Mouse (Mus musculus) MEL (cell line): ENCODE results near the gene Oca2. TPM values are rescaled to one million over a fixed set of nuclear protein-coding genes. Genes with fewer than 3 reads are reported as not detected.

Source experiments
- DNase-seq: peaks from one replicate; pipeline ENCODE4 v3.0.0; 2011; ENCODE audit warnings: low read depth, low spot score
- H3K27ac ChIP-seq: 2 replicates; pipeline ENCODE4 v1.5.1; 2012; ENCODE audit warnings: low read depth, mild to moderate bottlenecking, control low read depth, low read length, moderate library complexity; ENCODE audit not compliant: control insufficient read depth
- H3K27me3 ChIP-seq, 2 experiments: fragments of 150-350 bp in 1 of 2; sonication (generic) in 1 of 2; 2 replicates each; pipeline ENCODE4 v1.6.1; 2012; ENCODE audit warnings: low read length in 2 of 2, mild to moderate bottlenecking in 2 of 2, improper control_type of control experiment in 1 of 2, moderate library complexity in 1 of 2; ENCODE audit not compliant: insufficient read depth in 2 of 2, control insufficient read depth in 1 of 2
- H3K36me3 ChIP-seq, 2 experiments: 2 replicates each; pipeline ENCODE4 v1.6.1; 2012 to 2014; ENCODE audit warnings: low read length in 2 of 2, improper control_type of control experiment in 1 of 2, inconsistent platforms in 1 of 2, mild to moderate bottlenecking in 1 of 2; ENCODE audit not compliant: insufficient read depth in 2 of 2, control insufficient read depth in 1 of 2
- H3K4me1 ChIP-seq, 2 experiments: fragments of 150-350 bp in 1 of 2; sonication (generic) in 1 of 2; 2 replicates each; pipeline ENCODE4 v1.6.1; 2012; ENCODE audit warnings: low read length in 2 of 2, improper control_type of control experiment in 1 of 2, mild to moderate bottlenecking in 1 of 2; ENCODE audit not compliant: insufficient read depth in 2 of 2, control insufficient read depth in 1 of 2
- H3K4me3 ChIP-seq, 2 experiments: fragments of 150-350 bp in 1 of 2; sonication (generic) in 1 of 2; 2 replicates each; pipeline ENCODE4 v1.5.1; 2012; ENCODE audit warnings: low read depth in 2 of 2, low read length in 2 of 2, mild to moderate bottlenecking in 2 of 2, moderate library complexity in 2 of 2, control low read depth in 1 of 2, improper control_type of control experiment in 1 of 2; ENCODE audit not compliant: control insufficient read depth in 1 of 2, insufficient read depth in 1 of 2
- H3K79me2 ChIP-seq: 2 replicates; pipeline ENCODE4 v1.6.1; 2012; ENCODE audit warnings: mild to moderate bottlenecking, low read length, moderate library complexity; ENCODE audit not compliant: control insufficient read depth, poor library complexity, insufficient read depth
- H3K9ac ChIP-seq: 2 replicates; pipeline ENCODE4 v1.6.1; 2012; ENCODE audit warnings: low read depth, mild to moderate bottlenecking, control low read depth, low read length, moderate library complexity; ENCODE audit not compliant: control insufficient read depth, poor library complexity, severe bottlenecking
- H3K9me3 ChIP-seq: fragments of 150-350 bp; sonication (generic); replicated peaks from 2 replicates; pipeline ENCODE4 v1.6.1; 2012; ENCODE audit warnings: mild to moderate bottlenecking, low read length, improper control_type of control experiment, moderate library complexity; ENCODE audit not compliant: insufficient read depth
- BHLHE40 ChIP-seq: IDR thresholded peaks from 2 replicates; pipeline ENCODE4 v1.6.1; 2012; ENCODE audit warnings: low read depth, mild to moderate bottlenecking, inconsistent platforms, low read length, improper control_type of control experiment, borderline replicate concordance
- CHD2 ChIP-seq: IDR thresholded peaks from 2 replicates; pipeline ENCODE4 v1.6.1; 2011; ENCODE audit warnings: low read length, improper control_type of control experiment
- CTCF ChIP-seq, 3 experiments: IDR thresholded peaks in 2 of 3; conservative IDR thresholded peaks in 1 of 3; 2 replicates each; pipeline ENCODE4 v1.5.1; 2011 to 2012; ENCODE audit warnings: low read length in 3 of 3, low read depth in 2 of 3, mild to moderate bottlenecking in 2 of 3, improper control_type of control experiment in 1 of 3, inconsistent platforms in 1 of 3, mixed read lengths in 1 of 3, moderate library complexity in 1 of 3; ENCODE audit not compliant: control insufficient read depth in 1 of 3, insufficient read depth in 1 of 3, poor library complexity in 1 of 3, severe bottlenecking in 1 of 3
- ELF1 ChIP-seq: IDR thresholded peaks from 2 replicates; pipeline ENCODE4 v1.6.1; 2014; ENCODE audit warnings: low read depth, mild to moderate bottlenecking, inconsistent platforms, low read length, improper control_type of control experiment, moderate library complexity
- ETS1 ChIP-seq: IDR thresholded peaks from 2 replicates; pipeline ENCODE4 v1.6.1; 2012; ENCODE audit warnings: low read depth, mild to moderate bottlenecking, inconsistent platforms, low read length, improper control_type of control experiment, moderate library complexity
- GATA1 ChIP-seq: IDR thresholded peaks from 2 replicates; pipeline ENCODE4 v1.6.1; 2011; ENCODE audit warnings: low read depth, low read length, improper control_type of control experiment
- HCFC1 ChIP-seq: IDR thresholded peaks from 2 replicates; pipeline ENCODE4 v1.6.1; 2012; ENCODE audit warnings: low read depth, mild to moderate bottlenecking, inconsistent platforms, low read length, improper control_type of control experiment, moderate library complexity
- JUND ChIP-seq: IDR thresholded peaks from 2 replicates; pipeline ENCODE4 v1.6.1; 2011; ENCODE audit warnings: low read depth, mild to moderate bottlenecking, improper control_type of control experiment, low read length
- KAT2A ChIP-seq: conservative IDR thresholded peaks from 2 replicates; pipeline ENCODE4 v1.6.1; 2012; ENCODE audit warnings: low read depth, low read length, improper control_type of control experiment, inconsistent platforms
- MAX ChIP-seq: IDR thresholded peaks from 2 replicates; pipeline ENCODE4 v1.6.1; 2011; ENCODE audit warnings: low read length, improper control_type of control experiment
- MAZ ChIP-seq: IDR thresholded peaks from 2 replicates; pipeline ENCODE4 v1.6.1; 2012; ENCODE audit warnings: low read depth, mild to moderate bottlenecking, inconsistent platforms, low read length, improper control_type of control experiment
- MXI1 ChIP-seq: IDR thresholded peaks from 2 replicates; pipeline ENCODE4 v1.6.1; 2011; ENCODE audit warnings: mild to moderate bottlenecking, low read depth, low read length, improper control_type of control experiment
- MYC ChIP-seq: IDR thresholded peaks from 2 replicates; pipeline ENCODE4 v1.6.1; 2011; ENCODE audit warnings: low read depth, mild to moderate bottlenecking, low read length, improper control_type of control experiment, moderate library complexity
- NELFE ChIP-seq: IDR thresholded peaks from 2 replicates; pipeline ENCODE4 v1.6.1; 2011; ENCODE audit warnings: low read depth, low read length, improper control_type of control experiment
- NRF1 ChIP-seq: IDR thresholded peaks from 2 replicates; pipeline ENCODE4 v1.6.1; 2014; ENCODE audit warnings: low read depth, mild to moderate bottlenecking, inconsistent platforms, low read length, improper control_type of control experiment, moderate library complexity; ENCODE audit not compliant: poor library complexity, insufficient read depth, severe bottlenecking
- POLR2AphosphoS2 ChIP-seq: IDR thresholded peaks from 2 replicates; pipeline ENCODE4 v1.6.1; 2011; ENCODE audit warnings: low read length, improper control_type of control experiment
- POLR2AphosphoS5 ChIP-seq: IDR thresholded peaks from 2 replicates; pipeline ENCODE4 v1.6.1; 2012; ENCODE audit warnings: low read depth, borderline replicate concordance, mild to moderate bottlenecking, inconsistent platforms, low read length, moderate library complexity, mixed read lengths
- RCOR1 ChIP-seq: IDR thresholded peaks from 2 replicates; pipeline ENCODE4 v1.6.1; 2012; ENCODE audit warnings: low read depth, mild to moderate bottlenecking, inconsistent platforms, low read length, improper control_type of control experiment
- SIN3A ChIP-seq: IDR thresholded peaks from 2 replicates; pipeline ENCODE4 v1.6.1; 2012; ENCODE audit warnings: low read length, improper control_type of control experiment, inconsistent platforms
- SMC3 ChIP-seq: IDR thresholded peaks from 2 replicates; pipeline ENCODE4 v1.6.1; 2011; ENCODE audit warnings: low read depth, low read length, improper control_type of control experiment
- TBP ChIP-seq: IDR thresholded peaks from 2 replicates; pipeline ENCODE4 v1.8.0; 2011; ENCODE audit warnings: low read depth, low read length, improper control_type of control experiment
- TCF12 ChIP-seq: IDR thresholded peaks from 2 replicates; pipeline ENCODE4 v1.6.1; 2014; ENCODE audit warnings: low read depth, mild to moderate bottlenecking, inconsistent platforms, low read length, improper control_type of control experiment, moderate library complexity
- ZC3H11A ChIP-seq: IDR thresholded peaks from 2 replicates; pipeline ENCODE4 v1.6.1; 2012; ENCODE audit warnings: low read depth, mild to moderate bottlenecking, inconsistent platforms, low read length, improper control_type of control experiment
- ZKSCAN1 ChIP-seq: IDR thresholded peaks from 2 replicates; pipeline ENCODE4 v1.6.1; 2012; ENCODE audit warnings: low read depth, mild to moderate bottlenecking, inconsistent platforms, low read length, improper control_type of control experiment, moderate library complexity
- ZMIZ1 ChIP-seq: IDR thresholded peaks from 2 replicates; pipeline ENCODE4 v1.6.1; 2012; ENCODE audit warnings: low read depth, mild to moderate bottlenecking, inconsistent platforms, low read length, improper control_type of control experiment, moderate library complexity
- polyA plus RNA-seq, 2 experiments: library from polyadenylated mRNA; stranded (reverse) in 1 of 2; unstranded in 1 of 2; fragments of >175 nt in 1 of 2; fragments of >200 nt in 1 of 2; gene quantifications; 2 replicates each; pipeline versions ENCODE4 v1.2.1 to v1.2.4; 2012; ENCODE audit warnings: low replicate concordance in 2 of 2, low read depth in 1 of 2; ENCODE audit not compliant: insufficient read length in 2 of 2, insufficient read depth in 1 of 2, missing spikeins in 1 of 2
- total RNA-seq: library from RNA; depleted of rRNA; stranded (reverse); fragments of 300-350 nt; gene quantifications from 2 replicates; pipeline ENCODE4 v1.2.3, GENCODE M21; 2012

Oca2 gene
- total and polyA plus RNA-seq, 3 experiments = not detected

- Histone ChIP-seq H3K36me3 (no peaks in the 10 kb centered on the region), H3K9ac (no peak overlapping the region), H3K4me3 (no peak overlapping the region), H3K4me1 (no peaks in the 10 kb centered on the region), H3K9me3 (no peaks in the 10 kb centered on the region), H3K79me2 (no peaks in the 10 kb centered on the region), H3K27ac (no peak overlapping the region), H3K27me3 (no peaks in the 10 kb centered on the region)
- DNase-seq = no peak
- TF ChIP-seq HCFC1 (no peak), ZKSCAN1 (no peak), ETS1 (no peak), CTCF (IDR thresholded peaks at IDR 0.05 in 2 of 3, conservative IDR thresholded peaks at IDR 0.05 in 1 of 3; ENCODE audit: control insufficient read depth in 1 of 3, insufficient read depth in 1 of 3, low read depth in 2 of 3, low read length in 3 of 3, poor library complexity in 1 of 3, severe bottlenecking in 1 of 3) (no peak), KAT2A (no peak), MYC (no peak), ZC3H11A (no peak), POLR2AphosphoS2 (no peak), SMC3 (no peak), MAZ (no peak), NELFE (no peak), MAX (no peak), GATA1 (no peak), ELF1 (no peak), RCOR1 (no peak), BHLHE40 (no peak), CHD2 (no peak)
Observed at GRCm38 (mm10) chr7:56549226-56549625, 309.7 kb downstream of the Oca2 start.

GRCm38 (mm10) chr7:56551804-56552203, 312.2 kb downstream of the Oca2 start:
- Histone ChIP-seq H3K9ac (no peak overlapping the region), H3K27ac (no peak overlapping the region), H3K36me3 (no peaks in the 10 kb centered on the region), H3K79me2 (no peaks in the 10 kb centered on the region), H3K4me1 (no peaks in the 10 kb centered on the region), H3K9me3 (no peaks in the 10 kb centered on the region), H3K27me3 (no peaks in the 10 kb centered on the region), H3K4me3 (no peak overlapping the region)
- no peak for DNase-seq
- no peak for TF ChIP-seq MAX
- TF ChIP-seq MXI1 = no peak
- TF ChIP-seq TBP = no peak
- TF ChIP-seq SMC3 = no peak
- TF ChIP-seq CHD2 = no peak
- TF ChIP-seq POLR2AphosphoS5 = no peak
- TF ChIP-seq TCF12 = no peak
- no peak for TF ChIP-seq HCFC1
- TF ChIP-seq SIN3A = no peak
- no peak for TF ChIP-seq NELFE
- no peak for TF ChIP-seq MAZ
- TF ChIP-seq ELF1 = no peak
- no peak for TF ChIP-seq NRF1
- no peak for TF ChIP-seq CTCF (IDR thresholded peaks at IDR 0.05 in 2 of 3, conservative IDR thresholded peaks at IDR 0.05 in 1 of 3; ENCODE audit: control insufficient read depth in 1 of 3, insufficient read depth in 1 of 3, low read depth in 2 of 3, low read length in 3 of 3, poor library complexity in 1 of 3, severe bottlenecking in 1 of 3)
- TF ChIP-seq ZMIZ1 = no peak
- TF ChIP-seq JUND = no peak
